Mouse (Mus musculus): Measurements from ENCODE around the gene Xntrpc.
A peak's percentile ranks its signal among the peaks of the same experiment; 100 is the strongest.

Gene Xntrpc

GRCm38 (mm10) chr7:102082816-102083215, 17.3 kb downstream of the Xntrpc start, which contains the start of gene Trpc2:
Trpc2 (plus strand) TSS chr7:102083116.
- no peak for DNase-seq

DNA sequence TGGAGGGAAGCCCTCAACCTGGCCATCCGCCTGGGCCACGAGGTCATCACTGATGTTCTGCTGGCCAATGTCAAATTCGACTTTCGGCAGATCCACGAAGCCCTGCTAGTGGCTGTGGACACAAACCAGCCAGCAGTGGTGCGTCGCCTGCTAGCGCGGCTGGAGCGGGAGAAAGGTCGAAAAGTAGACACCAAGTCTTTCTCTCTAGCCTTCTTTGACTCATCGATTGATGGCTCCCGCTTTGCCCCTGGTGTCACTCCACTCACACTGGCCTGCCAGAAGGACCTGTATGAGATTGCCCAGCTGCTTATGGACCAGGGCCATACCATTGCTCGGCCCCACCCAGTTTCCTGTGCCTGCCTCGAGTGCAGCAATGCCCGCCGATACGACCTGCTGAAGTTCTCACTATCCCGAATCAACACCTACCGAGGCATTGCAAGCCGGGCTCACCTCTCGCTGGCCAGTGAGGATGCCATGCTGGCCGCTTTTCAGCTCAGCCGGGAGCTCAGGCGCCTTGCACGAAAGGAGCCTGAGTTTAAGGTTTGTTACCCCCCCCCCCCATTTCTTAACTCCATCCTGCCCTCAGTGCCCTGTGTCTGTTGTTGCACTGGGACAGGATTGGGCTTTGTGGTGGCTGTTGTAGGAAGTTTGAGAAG, 18.7 kb downstream of the Xntrpc start:
- no peak for DNase-seq

- DNase-seq, result peak in 1 of 2 experiments; percentile 30
Measured at GRCm38 (mm10) chr7:102087336-102087735, 21.8 kb downstream of the Xntrpc start.

- no peak for DNase-seq
Measured at GRCm38 (mm10) chr7:102099760-102100661, 34.5 kb downstream of the Xntrpc start.

GRCm38 (mm10) chr7:102100868-102101267, 35.4 kb downstream of the Xntrpc start:
- DNase-seq, result no peak

DNA sequence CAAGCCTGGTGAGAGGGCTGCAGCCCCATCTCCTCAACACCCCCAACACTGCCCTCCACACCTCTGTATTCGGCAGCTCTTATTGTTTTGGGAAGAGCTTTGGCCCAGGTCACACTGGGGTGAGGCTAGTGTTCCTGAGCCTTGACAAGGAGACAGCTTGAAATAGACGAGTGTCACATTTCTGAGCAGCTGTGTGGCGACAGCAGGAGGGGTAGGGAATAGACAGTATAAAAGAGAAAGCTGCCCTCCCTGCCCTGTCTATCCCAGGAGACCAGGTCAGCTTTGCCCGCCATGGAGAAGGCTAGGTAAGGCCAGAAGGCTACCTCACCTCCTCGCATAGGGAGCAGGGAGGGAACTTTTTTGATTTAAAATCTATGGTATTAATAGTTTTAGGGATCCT, 36.0 kb downstream of the Xntrpc start, which contains the start of gene Art1:
Art1 (plus strand) TSS at position 257 of the 400 bp plus-strand sequence.
- DNase-seq, result no peak

DNA sequence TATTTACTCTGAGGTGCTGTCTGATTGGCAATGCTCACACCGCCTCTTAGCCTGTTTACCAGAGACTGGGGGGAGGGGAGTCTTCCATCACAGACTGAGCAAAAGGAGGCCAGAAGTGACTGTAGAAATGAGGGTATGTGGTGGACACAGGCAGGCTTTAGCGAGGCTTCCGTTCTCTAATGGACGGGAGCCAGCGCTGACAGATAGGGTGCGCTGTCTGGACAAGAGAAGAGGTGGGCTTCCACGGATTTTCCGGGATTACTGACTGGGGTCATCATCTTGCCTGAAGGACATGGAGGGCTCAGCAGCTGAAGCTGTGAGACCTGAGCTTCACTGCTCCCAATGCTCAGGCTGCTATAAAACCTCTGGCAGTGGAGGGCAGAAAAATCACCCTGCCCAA, 36.7 kb downstream of the Xntrpc start:
- no peak for DNase-seq

DNA sequence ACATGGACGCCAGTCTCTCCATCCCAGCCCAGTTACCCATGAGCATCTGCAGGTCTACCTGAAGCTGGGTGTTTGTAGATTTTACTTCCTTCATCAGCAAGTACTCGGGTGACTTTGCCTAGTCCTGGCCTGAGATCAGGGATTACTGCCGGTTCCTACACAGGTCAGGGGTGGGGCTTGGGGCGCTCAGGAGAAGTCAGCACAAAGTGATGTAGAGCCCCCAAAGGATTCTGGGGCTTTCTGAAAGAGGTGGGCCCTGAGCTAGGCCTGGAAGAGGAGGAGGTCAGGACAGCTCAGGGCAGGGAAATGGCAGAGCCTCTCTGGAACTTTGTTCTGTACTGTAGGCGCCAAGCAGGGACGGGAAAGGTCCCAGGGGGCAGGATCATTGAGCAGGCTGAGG, 37.2 kb downstream of the Xntrpc start:
- DNase-seq, result no peak

DNA sequence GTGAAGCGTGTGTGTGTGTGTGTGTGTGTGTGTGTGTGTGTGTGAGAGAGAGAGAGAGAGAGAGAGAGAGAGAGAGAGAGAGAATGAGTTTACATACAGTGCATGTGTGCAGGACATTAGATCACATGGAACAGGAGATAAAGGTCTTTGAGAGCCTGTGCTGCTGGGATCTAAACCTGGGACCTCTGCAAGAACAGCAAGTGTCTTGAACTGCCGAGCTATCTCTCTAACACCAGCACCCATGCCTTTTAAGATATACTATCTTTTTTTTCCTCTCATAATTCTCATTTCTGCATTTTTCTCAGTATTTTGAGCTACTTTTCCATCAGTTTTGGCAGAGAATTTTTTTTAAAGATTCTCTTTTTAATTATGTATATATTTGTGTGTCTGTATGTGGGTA, 38.0 kb downstream of the Xntrpc start:
- no peak for DNase-seq

- peak; percentile 39 to 48 for DNase-seq
Measured at GRCm38 (mm10) chr7:102104126-102104525, 38.6 kb downstream of the Xntrpc start.

- DNase-seq, result no peak
Measured at GRCm38 (mm10) chr7:102106700-102107141, 41.2 kb downstream of the Xntrpc start.

DNA sequence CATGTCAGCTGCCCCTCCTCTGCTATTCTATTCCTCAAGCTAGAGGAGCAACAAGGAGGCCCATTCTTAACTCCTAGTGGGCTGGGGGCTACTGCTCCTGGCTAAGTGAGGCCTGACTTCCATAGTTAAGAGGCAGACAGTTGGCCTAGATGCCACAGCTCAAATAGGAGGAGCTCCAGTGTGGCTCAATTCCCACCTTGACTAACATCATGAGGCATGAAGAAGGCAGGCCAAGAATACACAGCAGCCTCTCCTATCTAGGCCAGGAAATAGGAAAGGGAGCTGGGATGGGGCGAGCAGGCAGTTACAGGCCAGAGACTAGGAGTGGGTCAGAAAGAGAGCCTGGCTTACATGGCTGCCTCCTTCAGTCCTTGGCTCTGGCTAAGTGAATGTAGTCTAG, 42.7 kb downstream of the Xntrpc start:
- DNase-seq, result no peak

DNA sequence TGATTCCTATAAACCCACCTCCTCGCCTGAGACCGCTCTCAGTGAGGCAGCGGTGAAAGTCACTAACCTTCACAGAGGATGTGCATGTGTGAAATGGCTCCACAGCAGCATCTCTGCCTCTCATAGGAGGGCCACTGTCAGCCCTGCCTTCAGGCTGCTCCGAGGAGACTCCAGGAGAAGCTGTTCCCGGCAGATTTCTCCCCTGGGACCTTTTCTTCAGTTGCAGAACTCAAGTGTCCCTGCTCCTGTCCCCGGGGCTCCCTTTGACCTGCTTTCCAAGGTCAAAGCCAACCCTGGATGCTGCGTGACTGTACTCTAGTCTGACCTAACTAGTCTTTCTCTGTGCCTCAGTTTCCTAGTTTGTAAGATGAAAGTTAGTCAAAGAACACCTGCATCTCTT, 43.7 kb downstream of the Xntrpc start, which contains the start of gene Art5:
Art5 (minus strand) TSS at position 319 of the 400 bp plus-strand sequence.
- DNase-seq, result no peak

GRCm38 (mm10) chr7:102109746-102110145, 44.2 kb downstream of the Xntrpc start:
- no peak for DNase-seq

DNA sequence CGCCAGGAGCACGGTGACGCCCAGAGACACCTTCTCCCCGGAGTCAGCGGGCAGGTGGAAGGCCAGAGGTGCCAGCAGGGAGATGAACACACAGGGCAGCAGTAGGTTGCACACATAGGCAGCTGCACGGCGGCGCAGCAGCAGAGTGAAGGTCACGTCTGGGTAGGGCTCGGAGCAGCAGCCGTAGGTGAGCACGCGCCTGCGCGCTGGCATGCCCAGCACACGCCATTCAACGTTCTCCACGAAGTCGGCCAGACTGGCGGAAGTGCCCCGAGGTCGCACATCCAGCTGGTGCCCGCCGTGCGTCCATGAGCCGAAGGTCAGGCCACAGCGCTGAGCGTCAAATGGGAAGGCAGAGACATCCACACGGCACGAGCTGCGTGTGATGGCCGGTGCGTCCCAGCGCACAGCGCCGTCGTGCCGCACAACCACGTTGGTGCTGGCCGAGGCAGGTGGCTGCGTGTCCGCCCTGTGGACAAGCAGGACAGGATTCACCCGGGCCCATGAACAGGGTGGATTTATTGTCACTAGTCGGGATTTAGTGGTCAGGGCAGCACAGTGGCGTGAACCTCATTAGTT, 47.7 kb downstream of the Xntrpc start:
- DNase-seq, result no peak

DNA sequence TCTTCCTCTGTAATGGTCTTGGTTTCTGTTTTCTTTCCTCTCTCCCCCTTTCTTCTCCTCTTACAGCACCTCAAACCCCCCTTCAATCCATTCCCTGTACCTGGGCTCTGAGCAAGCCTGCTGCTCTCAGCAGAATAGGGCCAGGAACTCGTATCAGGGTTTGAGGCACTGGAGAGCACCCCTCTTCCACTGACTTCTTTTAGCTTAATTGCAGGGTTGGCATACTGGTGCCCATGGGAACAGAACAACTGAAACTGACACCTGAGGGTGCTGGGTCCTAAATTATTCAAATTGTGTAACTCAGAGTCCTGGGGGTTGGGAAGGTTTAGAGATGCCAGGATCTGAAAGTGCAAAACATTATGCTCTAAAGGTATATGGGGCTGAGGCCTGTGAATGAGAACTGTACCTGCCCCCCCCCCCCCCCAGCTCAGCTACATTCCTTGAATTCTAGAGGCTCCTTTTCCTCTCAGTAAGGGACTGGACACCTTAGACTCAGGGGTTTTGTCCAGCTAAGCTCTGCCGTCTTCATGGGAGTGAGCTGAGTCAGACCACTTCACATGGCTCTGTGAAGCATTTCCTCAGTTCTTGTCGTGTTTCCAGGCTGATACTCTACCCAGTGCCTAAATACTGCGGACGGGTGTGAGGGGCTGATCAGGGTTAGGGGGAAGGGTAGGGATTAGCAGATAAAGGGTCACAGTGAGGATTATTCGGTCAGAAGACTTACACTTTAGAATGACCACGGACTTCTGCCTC, 51.2 kb downstream of the Xntrpc start, which contains the start of gene Chrna10:
Chrna10 (minus strand) TSS at position 250 of the 753 bp plus-strand sequence.
- DNase-seq, result no peak

GRCm38 (mm10) chr7:102117382-102117781, 51.9 kb downstream of the Xntrpc start:
- no peak for DNase-seq

DNA sequence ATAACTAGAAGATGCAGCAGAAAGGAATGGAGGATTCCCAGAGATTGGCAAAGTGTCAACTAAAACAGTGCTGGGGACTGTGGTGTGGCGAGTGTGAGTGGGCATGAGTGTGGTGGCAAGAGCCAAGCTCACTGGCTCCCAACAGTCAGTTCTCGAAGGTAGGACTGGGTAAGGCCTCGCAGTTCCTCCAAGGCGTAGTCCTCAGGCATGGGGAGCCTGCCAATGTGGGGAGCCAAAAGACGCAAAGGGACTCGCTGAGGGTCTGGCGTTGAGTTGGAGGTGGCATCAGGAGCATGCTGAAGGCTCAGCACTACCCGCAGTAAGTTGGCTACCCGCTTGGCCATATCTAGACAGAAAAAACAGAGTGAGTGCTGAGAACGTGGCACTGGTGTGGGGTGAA, 54.8 kb downstream of the Xntrpc start:
- no peak for DNase-seq

GRCm38 (mm10) chr7:102132395-102132794, 66.9 kb downstream of the Xntrpc start:
- DNase-seq, result no peak

DNA sequence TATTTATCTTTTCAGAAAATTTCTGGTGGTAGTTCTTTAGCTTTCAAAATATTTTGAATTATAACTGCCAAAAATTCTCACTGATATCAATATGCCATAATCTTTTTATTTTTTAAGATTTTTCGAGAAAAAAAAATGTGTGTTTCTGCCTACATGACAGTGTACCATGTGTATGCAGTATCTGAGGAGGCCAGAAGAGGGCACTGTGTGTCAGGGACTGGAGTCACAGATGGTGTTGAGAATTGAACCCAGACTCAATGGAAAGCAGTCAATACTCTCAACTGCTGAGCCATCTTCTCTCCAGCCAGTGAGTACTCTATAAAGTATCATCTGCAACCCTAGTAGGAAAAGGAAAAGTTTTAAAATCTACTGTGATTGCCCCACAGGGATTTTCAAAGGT, 72.0 kb downstream of the Xntrpc start:
- DNase-seq, result peak; percentile 25 to 26

GRCm38 (mm10) chr7:102137898-102138297, 72.4 kb downstream of the Xntrpc start:
- no peak for DNase-seq

Measured in cerebellum, postnatal 36 days (tissue).